In genomic region chr17:49559786-49560289, GRCm38 (mm10) we compare ENCODE assay signal across 18 mouse cellular contexts. TPM values are rescaled to one million over a fixed set of nuclear protein-coding genes. Genes with fewer than 3 reads are reported as not detected.
DNase-seq lines count a peak whose midpoint lies in the region; ATAC-seq and TF ChIP-seq lines count a peak whose summit lies in the region.
"Had no signal": no experiment of that assay in that cellular context is flagged by ENCODE, and none has a peak within 500 bp of the region (broad histone marks: within the 10 kb centered on the region; RNA-seq: fewer than 3 reads in every experiment).

No protein-coding gene starts in this region.

- no peaks in the 10 kb centered on the region for H3K36me3 ChIP-seq in kidney, adult 2 months (ENCODE audit: control insufficient read depth, insufficient read depth, low read length)
- H3K36me3 ChIP-seq in embryonic facial prominence, embryonic 13.5 days: no peaks in the 10 kb centered on the region
- no peaks in the 10 kb centered on the region for H3K36me3 ChIP-seq in midbrain, embryonic 14.5 days (ENCODE audit: control insufficient read depth, insufficient read depth, low read length)
- H3K36me3 ChIP-seq: heart, embryonic 13.5 days; hindbrain, embryonic 13.5 days; limb, embryonic 13.5 days had no signal

- no peaks in the 10 kb centered on the region for H3K27me3 ChIP-seq in kidney, adult 2 months (replicated peaks; ENCODE audit: control insufficient read depth, insufficient read depth, low read length)
- no peaks in the 10 kb centered on the region for H3K27me3 ChIP-seq in embryonic facial prominence, embryonic 13.5 days
- H3K27me3 ChIP-seq in midbrain, embryonic 14.5 days (ENCODE audit: control insufficient read depth, insufficient read depth, low read length): peaks cover 6% of the 10 kb centered on the region; the same call in 1 of the 2 replicates
- H3K27me3 ChIP-seq: limb, embryonic 13.5 days had no signal

- no peak overlapping the region for H3K9ac ChIP-seq in embryonic facial prominence, embryonic 13.5 days
- H3K9ac ChIP-seq in midbrain, embryonic 14.5 days (replicated peaks; ENCODE audit: low read length): no peak overlapping the region
- H3K9ac ChIP-seq: forebrain, embryonic 13.5 days; heart, embryonic 13.5 days; hindbrain, embryonic 13.5 days; limb, embryonic 13.5 days; liver, embryonic 14.5 days had no signal

- H3K4me2 ChIP-seq in embryonic facial prominence, embryonic 13.5 days: peak overlapping the region; percentile 81
- no peak overlapping the region for H3K4me2 ChIP-seq in midbrain, embryonic 14.5 days (ENCODE audit: low read length)
- H3K4me2 ChIP-seq: forebrain, embryonic 13.5 days; heart, embryonic 13.5 days; hindbrain, embryonic 13.5 days had no signal

- peak; percentile 1 for DNase-seq in cerebellum, adult 11 months
- no peak for DNase-seq in cerebellum, postnatal 14 days
- DNase-seq in kidney, adult 2 months: peak; percentile 48
- no peak for DNase-seq in kidney, adult 11 months
- peak; percentile 58 for DNase-seq in kidney, postnatal 14 days
- DNase-seq in MN1 (ENCODE audit: low spot score): no peak
- DNase-seq in midbrain, embryonic 14.5 days: no peak
- DNase-seq: lung, postnatal 10 days; right cerebral cortex, adult 18-20 months had no signal

- no peak overlapping the region for H3K4me3 ChIP-seq in kidney, adult 2 months (ENCODE audit: insufficient read depth, low read depth, low read length)
- no peak overlapping the region for H3K4me3 ChIP-seq in embryonic facial prominence, embryonic 13.5 days
- H3K4me3 ChIP-seq in midbrain, embryonic 14.5 days (replicated peaks; ENCODE audit: low read depth, low read length): no peak overlapping the region
- H3K4me3 ChIP-seq: erythroblast, embryonic 14.5 days; forebrain, embryonic 13.5 days; heart, embryonic 13.5 days; hindbrain, embryonic 13.5 days; limb, embryonic 13.5 days had no signal

- no peak for TF ChIP-seq CTCF in kidney, adult 2 months (conservative IDR thresholded peaks at IDR 0.05; ENCODE audit: insufficient read depth, insufficient read length, low read depth, low read length)

- TF ChIP-seq POLR2A in kidney, adult 2 months (IDR thresholded peaks at IDR 0.05; ENCODE audit: low read depth, low read length): no peak

- H3K27ac ChIP-seq in kidney, adult 2 months (ENCODE audit: insufficient read depth, low read depth, low read length): peak overlapping the region; percentile 20; the same call in 1 of the 2 replicates
- no peak overlapping the region for H3K27ac ChIP-seq in embryonic facial prominence, embryonic 13.5 days
- H3K27ac ChIP-seq in midbrain, embryonic 14.5 days (replicated peaks; ENCODE audit: low read depth, low read length): no peak overlapping the region
- H3K27ac ChIP-seq: forebrain, embryonic 13.5 days; heart, embryonic 13.5 days; hindbrain, embryonic 13.5 days; limb, embryonic 13.5 days; liver, embryonic 14.5 days had no signal

- WGBS in kidney, adult 2 months: 22% methylated on average over 5 of the region's 5 CpGs
- WGBS in embryonic facial prominence, embryonic 13.5 days: 45% methylated on average over 5 of the region's 5 CpGs
- WGBS in midbrain, embryonic 14.5 days: 66% methylated on average over 5 of the region's 5 CpGs

- ATAC-seq in embryonic facial prominence, embryonic 13.5 days (ENCODE audit: insufficient number of reproducible peaks, insufficient read depth, low FRiP score, low TSS enrichment, low read depth): no peak
- ATAC-seq in midbrain, embryonic 14.5 days (ENCODE audit: low FRiP score, low TSS enrichment): no peak
- ATAC-seq: forebrain, embryonic 13.5 days; inflammation-experienced regulatory T-cells, adult 6 months; midbrain, embryonic 16.5 days had no signal

- no peaks in the 10 kb centered on the region for H3K9me3 ChIP-seq in embryonic facial prominence, embryonic 13.5 days
- no peaks in the 10 kb centered on the region for H3K9me3 ChIP-seq in midbrain, embryonic 14.5 days (ENCODE audit: control insufficient read depth, low read length)
- H3K9me3 ChIP-seq: forebrain, embryonic 13.5 days; heart, embryonic 13.5 days; hindbrain, embryonic 13.5 days; limb, embryonic 13.5 days had no signal

- peaks cover 3% of the 10 kb centered on the region; the same call in 1 of the 2 replicates for H3K4me1 ChIP-seq in kidney, adult 2 months (ENCODE audit: control insufficient read depth, insufficient read depth, low read length)
- H3K4me1 ChIP-seq in embryonic facial prominence, embryonic 13.5 days: peaks cover 48% of the 10 kb centered on the region
- H3K4me1 ChIP-seq in midbrain, embryonic 14.5 days (ENCODE audit: control insufficient read depth, insufficient read depth, low read length): peaks cover 10% of the 10 kb centered on the region; the same call in 1 of the 2 replicates

RNA-seq across cellular contexts. Expression of gene Daam2, which starts 4.3 kb away (rescaled TPM):
- polyA plus RNA-seq in kidney, adult 2 months (2012; rRNA removed): 13.2 and 13.5 TPM in 2 replicates
- 17.3 and 22.2 TPM in 2 replicates for polyA plus RNA-seq in embryonic facial prominence, embryonic 13.5 days (2015; fragmentation: Nextera tagmentation; extraction: Ambion mirVana)
- 1.8 and 2.1 TPM in 2 replicates for polyA plus RNA-seq in midbrain, embryonic 14.5 days (2014; fragmentation: Nextera tagmentation; extraction: Ambion mirVana)
- polyA plus RNA-seq: erythroblast, embryonic 14.5 days; inflammation-experienced regulatory T-cells, adult 6 months had no signal

RNA-seq across cellular contexts. Expression of gene Kif6, which starts 55.1 kb away (rescaled TPM):
- polyA plus RNA-seq in kidney, adult 2 months (2012; rRNA removed): 0.22 and 0.34 TPM in 2 replicates
- 3.2 and 3.3 TPM in 2 replicates for polyA plus RNA-seq in embryonic facial prominence, embryonic 13.5 days (2015; fragmentation: Nextera tagmentation; extraction: Ambion mirVana)
- 2.3 and 2.4 TPM in 2 replicates for polyA plus RNA-seq in midbrain, embryonic 14.5 days (2014; fragmentation: Nextera tagmentation; extraction: Ambion mirVana)
- polyA plus RNA-seq: erythroblast, embryonic 14.5 days; inflammation-experienced regulatory T-cells, adult 6 months had no signal

Comparison
In these comparisons a context has a peak if more than half of its experiments do, and no peak if none do; other contexts are left out.
1. DNase-seq: peak in cerebellum, adult 11 months (single experiment), kidney, adult 2 months (single experiment) and kidney, postnatal 14 days (single experiment); none in cerebellum, postnatal 14 days (0 of 2), kidney, adult 11 months (single experiment), MN1 (single experiment) and midbrain, embryonic 14.5 days (single experiment).